Comparison of ENCODE assay signal across 20 mouse cellular contexts in genomic region chr4:71805977-71806534, GRCm38 (mm10). TPM values are rescaled to one million over a fixed set of nuclear protein-coding genes. Genes with fewer than 3 reads are reported as not detected.
DNase-seq lines count a peak whose midpoint lies in the region; ATAC-seq and TF ChIP-seq lines count a peak whose summit lies in the region.
"Had no signal": no experiment of that assay in that cellular context is flagged by ENCODE, and none has a peak within 500 bp of the region (broad histone marks: within the 10 kb centered on the region; RNA-seq: fewer than 3 reads in every experiment).

No protein-coding gene starts in this region.

- no peak for TF ChIP-seq CTCF in gastrocnemius, adult 2 months (IDR thresholded peaks at IDR 0.05)

- H3K27me3 ChIP-seq in embryonic facial prominence, embryonic 14.5 days (replicated peaks; ENCODE audit: control insufficient read depth, insufficient read depth, low read length) = no peaks in the 10 kb centered on the region
- H3K27me3 ChIP-seq: heart, embryonic 12.5 days; intestine, embryonic 15.5 days; midbrain, embryonic 15.5 days had no signal

- DNase-seq in gastrocnemius, adult 18-20 months (ENCODE audit: low spot score) = peak; percentile 6
- DNase-seq in gastrocnemius, adult 2 months = no peak
- DNase-seq in kidney, adult 8-10 months = peak; percentile 1 to 4
- no peak for DNase-seq in kidney, postnatal 25 days
- peak; percentile 84 for DNase-seq in Muller cell, postnatal 12 days (ENCODE audit: inconsistent ontology term)
- DNase-seq in embryonic facial prominence, embryonic 14.5 days (ENCODE audit: low spot score) = peak; percentile 20
- DNase-seq in left cerebral cortex, postnatal 4 days = no peak
- DNase-seq in spleen, adult 18-20 months = no peak
- DNase-seq: cerebellum, adult 11 months; cerebellum, postnatal 25 days; gastrocnemius, postnatal 14 days; heart, postnatal 36 days; layer of hippocampus, adult 9-11 months; lung, embryonic 14.5 days had no signal

- WGBS in embryonic facial prominence, embryonic 14.5 days = 62% methylated on average over 2 of the region's 2 CpGs

- H3K9ac ChIP-seq in embryonic facial prominence, embryonic 14.5 days (ENCODE audit: low read depth, low read length) = no peak overlapping the region
- H3K9ac ChIP-seq: heart, embryonic 12.5 days; intestine, embryonic 15.5 days; lung, embryonic 14.5 days; midbrain, embryonic 15.5 days had no signal

- H3K4me2 ChIP-seq in embryonic facial prominence, embryonic 14.5 days (ENCODE audit: low read depth, low read length) = no peak overlapping the region
- H3K4me2 ChIP-seq: heart, embryonic 12.5 days; intestine, embryonic 15.5 days; liver, embryonic 11.5 days; lung, embryonic 14.5 days; midbrain, embryonic 15.5 days had no signal

- no peaks in the 10 kb centered on the region for H3K4me1 ChIP-seq in embryonic facial prominence, embryonic 14.5 days (ENCODE audit: control insufficient read depth, insufficient read depth, low read length)
- H3K4me1 ChIP-seq: heart, embryonic 12.5 days; intestine, embryonic 15.5 days; midbrain, embryonic 15.5 days had no signal

- H3K27ac ChIP-seq in gastrocnemius, adult 2 months = no peak overlapping the region
- H3K27ac ChIP-seq in embryonic facial prominence, embryonic 14.5 days (replicated peaks; ENCODE audit: low read depth, low read length) = no peak overlapping the region
- H3K27ac ChIP-seq: intestine, embryonic 15.5 days; midbrain, embryonic 15.5 days had no signal

- no peaks in the 10 kb centered on the region for H3K36me3 ChIP-seq in embryonic facial prominence, embryonic 14.5 days (ENCODE audit: control insufficient read depth, insufficient read depth, low read length)
- H3K36me3 ChIP-seq: heart, embryonic 12.5 days; intestine, embryonic 15.5 days; midbrain, embryonic 15.5 days had no signal

- H3K4me3 ChIP-seq in gastrocnemius, adult 2 months = no peak overlapping the region
- H3K4me3 ChIP-seq in embryonic facial prominence, embryonic 14.5 days (ENCODE audit: low read depth, low read length) = no peak overlapping the region
- H3K4me3 ChIP-seq: heart, embryonic 12.5 days; intestine, embryonic 15.5 days; midbrain, embryonic 15.5 days had no signal

- peak; percentile 85; the same call in 1 of the 2 replicates for ATAC-seq in embryonic facial prominence, embryonic 14.5 days (ENCODE audit: low read depth)
- ATAC-seq: intestine, embryonic 15.5 days; midbrain, embryonic 15.5 days had no signal

- intact Hi-C loops in gastrocnemius, adult 2 months (cut with DNase I) = no loop called here
- intact Hi-C loops in left cerebral cortex, postnatal 4 days (cut with DNase I) = no loop called here

- H3K9me3 ChIP-seq in embryonic facial prominence, embryonic 14.5 days (ENCODE audit: control insufficient read depth, low read length) = no peaks in the 10 kb centered on the region
- H3K9me3 ChIP-seq: heart, embryonic 12.5 days; intestine, embryonic 15.5 days; midbrain, embryonic 15.5 days had no signal

RNA-seq across cellular contexts. Expression of gene Gm11232, which starts 48.3 kb away (rescaled TPM):
- total RNA-seq in gastrocnemius, adult 18-20 months (2021) = not detected
- not detected for total RNA-seq in gastrocnemius, adult 2 months (2021)
- polyA plus RNA-seq in embryonic facial prominence, embryonic 14.5 days (2014; fragmentation: Nextera tagmentation; extraction: Ambion mirVana) = not detected in 2 replicates
- not detected for total RNA-seq in left cerebral cortex, postnatal 4 days (2021)
- total RNA-seq: gastrocnemius, postnatal 14 days; heart, postnatal 36 days; left cerebral cortex, postnatal 25 days had no signal
- polyA plus RNA-seq: C2C12; liver, embryonic 11.5 days; midbrain, embryonic 15.5 days had no signal

Comparison
In these comparisons a context has a peak if more than half of its experiments do, and no peak if none do; other contexts are left out.
1. DNase-seq: peak in gastrocnemius, adult 18-20 months (single experiment), kidney, adult 8-10 months (2 of 2), Muller cell, postnatal 12 days (single experiment) and embryonic facial prominence, embryonic 14.5 days (single experiment); none in gastrocnemius, adult 2 months (single experiment), kidney, postnatal 25 days (0 of 2), left cerebral cortex, postnatal 4 days (single experiment) and spleen, adult 18-20 months (0 of 2).